Mouse (Mus musculus) spleen, adult 2 months (tissue): ENCODE measurements around the gene 2310009B15Rik.

Experiments used
- CTCF ChIP-seq: fragments of 200-500 bp; IDR thresholded peaks from 2 replicates; pipeline ENCODE4 v1.5.1; 2011; ENCODE audit warnings: mild to moderate bottlenecking, inconsistent platforms; ENCODE audit not compliant: insufficient read depth, insufficient read length, insufficient replicate concordance; ENCODE audit errors: extremely low read depth
- POLR2A ChIP-seq: fragments of 200-500 bp; IDR thresholded peaks from 2 replicates; pipeline ENCODE4 v1.6.1; 2011; ENCODE audit warnings: low read depth, low read length, inconsistent platforms

- TF ChIP-seq CTCF, result no peak
- TF ChIP-seq POLR2A, result no peak
Measured at GRCm38 (mm10) chr1:138842315-138842714, 14.3 kb downstream of the 2310009B15Rik start.
